Mouse (Mus musculus) heart, adult 9 months (tissue): ENCODE measurements around the gene Kcnj14.

ENCODE experiments used
- DNase-seq, 2 experiments: peaks; one replicate each; pipeline ENCODE4 v3.0.0; 2022; ENCODE audit warnings: low spot score in 2 of 2

Kcnj14 gene

GRCm38 (mm10) chr7:45824598-45824997 is at the start of gene Kcnj14:
Kcnj14 (minus strand) TSS chr7:45824782.
- no peak for DNase-seq

GRCm38 (mm10) chr7:45873061-45873947 is 48.7 kb upstream of the Kcnj14 start:
- DNase-seq = peak; percentile 48 to 60

- peak; percentile 83 to 89 for DNase-seq
Observed at GRCm38 (mm10) chr7:45872624-45873023, 48.0 kb upstream of the Kcnj14 start, which contains the start of gene Kdelr1. Kdelr1 (plus strand) TSS chr7:45872772.

DNA sequence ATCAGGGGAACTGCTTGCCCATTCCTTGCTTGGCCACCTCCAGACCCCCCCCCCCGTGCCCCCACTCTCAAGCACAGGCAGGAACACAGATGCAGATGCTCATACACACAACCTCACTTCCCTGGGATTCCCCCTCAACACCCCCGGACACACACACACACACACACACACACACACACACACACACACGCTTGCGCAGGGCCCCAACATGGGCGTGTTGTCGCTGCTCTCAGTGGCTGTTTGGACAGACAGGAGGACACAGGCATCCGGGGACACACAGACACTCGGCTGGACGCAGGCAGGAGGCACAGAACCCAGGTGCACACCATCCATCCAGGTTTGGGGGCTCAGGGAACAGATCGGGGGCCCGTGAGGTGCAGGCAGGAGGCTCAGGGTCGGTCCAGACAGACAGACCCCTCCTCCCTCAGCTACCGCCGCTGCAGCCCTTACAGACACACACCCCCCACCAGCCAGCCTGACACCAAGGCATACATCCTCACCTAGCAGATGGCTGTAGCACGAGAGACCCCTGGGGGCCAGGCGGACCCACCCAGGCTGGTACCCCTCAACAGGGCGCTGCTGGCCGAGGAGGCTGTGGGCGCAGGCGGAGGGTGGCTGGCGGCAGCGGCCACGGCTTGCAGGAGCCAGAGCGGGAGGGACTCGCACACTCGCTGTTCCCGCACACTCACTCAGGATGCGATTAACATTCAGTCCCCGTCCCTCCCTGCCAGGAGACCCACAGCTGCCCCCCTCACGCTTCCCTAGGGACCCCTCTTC is 45.9 kb upstream of the Kcnj14 start:
- no peak for DNase-seq

- DNase-seq = no peak
Observed at GRCm38 (mm10) chr7:45869787-45870186, 45.2 kb upstream of the Kcnj14 start.

GRCm38 (mm10) chr7:45869107-45869670 is 44.6 kb upstream of the Kcnj14 start:
- DNase-seq = no peak

GRCm38 (mm10) chr7:45867871-45868270 is 43.3 kb upstream of the Kcnj14 start:
- DNase-seq = no peak

- peak; percentile 93 to 96 for DNase-seq
Observed at GRCm38 (mm10) chr7:45865925-45866910, 41.6 kb upstream of the Kcnj14 start.

DNA sequence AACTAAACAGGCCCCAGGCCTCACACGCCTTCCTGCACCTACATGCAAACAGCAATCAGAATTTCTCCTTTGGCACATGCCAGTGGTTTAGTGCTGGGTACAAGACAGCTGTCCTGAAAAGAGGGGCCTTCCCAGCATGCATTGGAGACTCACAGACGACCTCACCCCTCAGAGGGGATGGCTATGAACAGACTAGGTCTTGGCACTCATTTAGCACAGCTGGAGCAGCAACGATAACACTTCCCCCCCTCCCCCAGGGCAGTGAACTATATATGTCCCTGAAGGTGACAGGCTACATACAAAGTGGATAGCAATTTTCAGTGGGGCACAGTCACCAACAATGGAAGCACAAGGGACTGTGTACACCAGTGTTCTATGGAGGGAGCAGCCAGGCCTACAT is 39.9 kb upstream of the Kcnj14 start:
- no peak for DNase-seq

- no peak for DNase-seq
Observed at GRCm38 (mm10) chr7:45862804-45863203, 38.2 kb upstream of the Kcnj14 start.

DNA sequence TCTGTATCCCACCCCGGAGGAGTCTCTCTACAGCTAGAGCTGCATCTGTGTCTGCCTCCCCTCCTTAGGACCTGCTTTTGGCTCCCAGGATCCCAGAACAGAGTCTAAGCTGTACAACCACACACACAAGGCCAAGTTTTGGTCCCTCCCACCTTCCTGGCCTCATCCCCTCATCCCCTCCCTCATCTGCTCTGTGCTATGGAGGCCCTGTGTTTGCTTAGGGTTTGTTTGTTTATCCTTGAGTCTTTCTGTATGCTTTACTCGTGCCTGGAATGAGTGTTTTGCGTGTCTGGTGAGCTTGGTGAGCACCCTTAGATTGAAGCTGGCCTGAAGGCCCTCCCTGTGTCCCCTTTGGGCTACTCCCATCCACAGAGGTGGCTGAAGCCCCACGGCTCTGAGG is 34.4 kb upstream of the Kcnj14 start:
- no peak for DNase-seq

DNA sequence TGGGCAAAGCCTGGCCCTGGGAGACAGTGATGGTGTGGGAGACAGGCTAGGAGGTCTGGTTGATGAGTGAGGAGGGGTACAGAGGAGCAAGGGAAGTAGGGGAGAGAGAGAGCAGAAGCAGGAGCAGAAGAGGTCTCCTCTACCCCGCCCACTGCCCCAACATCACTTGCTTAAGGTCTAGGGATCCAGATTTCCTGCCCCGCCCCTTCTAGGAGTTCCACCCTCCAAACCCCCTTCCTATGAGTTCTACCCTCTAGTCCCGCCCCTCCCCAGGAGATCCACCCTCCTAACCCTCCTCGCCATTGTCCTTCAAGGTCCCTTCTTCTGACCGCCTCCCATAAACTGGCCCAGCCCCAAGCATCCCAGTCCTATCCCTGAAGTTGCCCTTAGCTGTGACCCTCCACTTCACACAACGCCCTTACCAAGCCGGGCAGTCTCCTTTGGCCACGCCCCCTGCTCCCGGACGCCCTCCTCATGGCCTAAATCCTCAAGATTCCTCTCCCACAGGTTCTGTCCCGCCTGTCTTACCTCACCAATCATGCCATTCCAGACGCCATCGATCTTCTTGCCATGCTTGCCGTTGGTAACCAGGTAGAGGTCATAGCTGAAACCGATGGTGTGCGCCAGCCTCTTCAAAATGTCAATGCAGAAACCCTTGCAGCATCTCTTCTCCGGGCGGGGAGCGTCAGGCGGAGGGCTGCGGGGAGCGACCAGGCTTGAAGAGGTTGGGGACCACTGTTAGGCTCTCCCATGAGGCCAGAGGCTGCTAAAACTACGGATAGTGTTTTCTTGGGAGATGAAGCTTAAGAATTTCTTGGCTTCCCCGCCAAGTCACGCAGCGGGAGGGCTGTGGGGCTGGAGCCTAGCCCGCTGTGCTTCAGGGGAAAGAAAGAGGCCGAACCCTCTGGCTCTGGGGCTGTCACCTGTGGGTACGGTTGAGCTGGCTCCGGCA is 32.6 kb upstream of the Kcnj14 start:
- DNase-seq = no peak

- no peak for DNase-seq
Observed at GRCm38 (mm10) chr7:45853089-45853488, 28.5 kb upstream of the Kcnj14 start.

DNA sequence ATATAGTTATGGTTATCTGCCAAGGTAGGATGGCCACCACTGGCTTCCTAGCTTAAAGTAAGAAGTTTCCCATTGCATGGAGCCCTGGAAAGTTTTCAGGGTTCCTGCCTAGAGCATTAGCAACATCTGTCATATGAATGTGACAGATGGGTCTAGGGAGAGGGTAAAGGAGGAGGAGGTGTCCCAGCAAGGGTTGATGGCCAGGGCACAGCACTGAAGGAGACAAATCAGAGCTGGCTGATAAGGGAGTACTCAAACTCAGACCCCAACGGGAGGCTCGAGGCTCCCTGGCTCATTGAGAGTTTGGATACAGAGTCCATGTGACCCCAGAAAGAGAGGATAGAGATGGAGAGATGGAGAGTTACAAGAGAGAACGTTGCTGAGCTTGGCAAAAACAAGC is 26.1 kb upstream of the Kcnj14 start:
- no peak for DNase-seq

DNA sequence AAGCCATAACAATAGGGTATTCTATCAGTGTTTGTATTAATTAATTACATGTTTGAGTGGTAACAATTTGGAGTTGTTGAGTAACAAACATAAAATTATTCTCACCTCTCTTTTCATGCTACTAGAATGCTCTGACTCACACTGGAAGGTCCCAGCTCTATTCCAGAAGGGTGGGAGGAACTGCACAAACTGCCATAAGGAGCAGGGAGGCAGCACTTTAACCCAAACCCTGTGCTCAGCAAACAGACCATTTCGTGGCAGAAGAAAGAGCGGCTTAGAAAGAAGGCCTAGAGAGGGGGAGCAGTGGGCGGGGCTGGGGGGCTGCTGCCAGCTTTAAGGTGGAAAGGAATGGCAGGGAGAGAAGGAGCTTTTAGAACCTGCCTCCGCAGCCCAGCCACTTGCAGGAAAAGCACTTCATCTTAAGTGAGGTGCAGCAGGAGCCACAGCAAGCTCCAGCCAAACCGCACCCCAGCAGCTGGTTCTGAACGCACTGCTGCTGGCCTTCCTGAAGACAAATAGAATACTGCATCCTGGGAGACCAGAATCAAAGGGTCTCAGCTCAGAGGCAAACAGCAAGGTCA is 24.0 kb upstream of the Kcnj14 start:
- no peak for DNase-seq

DNA sequence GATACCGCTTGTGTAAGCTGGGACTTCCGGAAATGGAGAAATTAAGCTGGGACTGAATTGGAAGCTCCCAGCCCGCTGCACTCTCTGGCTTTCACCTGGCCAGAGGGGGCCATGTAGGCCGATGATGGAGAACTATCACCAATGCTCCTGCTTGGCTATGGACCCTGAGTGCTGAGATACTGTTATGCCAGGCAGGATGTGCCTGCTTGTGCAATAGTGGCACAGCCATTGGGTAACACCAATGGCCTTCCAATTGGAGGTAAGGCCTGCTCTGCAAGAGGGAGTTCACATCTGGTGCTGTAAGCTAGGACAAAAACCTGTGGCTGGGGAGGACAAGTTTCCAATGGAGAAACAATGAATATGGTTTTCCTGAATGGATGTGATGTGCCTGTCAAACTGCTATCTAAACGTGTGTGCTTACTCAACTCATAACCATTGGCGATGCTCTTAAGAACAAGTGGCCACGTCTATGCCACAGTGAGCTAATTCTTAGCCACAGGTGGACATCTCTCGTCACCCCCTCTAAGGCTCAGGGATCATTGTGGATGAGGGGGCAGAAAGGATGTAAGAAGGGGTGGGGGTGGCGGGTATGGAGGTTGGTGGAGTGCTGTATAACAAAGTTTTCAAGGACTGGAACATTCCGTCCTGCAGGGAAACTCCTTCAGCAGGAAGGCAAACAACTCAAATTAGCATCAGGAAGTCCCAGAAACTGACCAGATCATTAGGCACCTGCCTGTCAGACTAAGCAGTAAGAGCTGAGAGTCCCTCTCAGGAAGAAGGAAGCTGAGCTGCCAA is 18.6 kb upstream of the Kcnj14 start:
- no peak for DNase-seq

GRCm38 (mm10) chr7:45833924-45834323 is 9.3 kb upstream of the Kcnj14 start:
- DNase-seq = no peak

DNA sequence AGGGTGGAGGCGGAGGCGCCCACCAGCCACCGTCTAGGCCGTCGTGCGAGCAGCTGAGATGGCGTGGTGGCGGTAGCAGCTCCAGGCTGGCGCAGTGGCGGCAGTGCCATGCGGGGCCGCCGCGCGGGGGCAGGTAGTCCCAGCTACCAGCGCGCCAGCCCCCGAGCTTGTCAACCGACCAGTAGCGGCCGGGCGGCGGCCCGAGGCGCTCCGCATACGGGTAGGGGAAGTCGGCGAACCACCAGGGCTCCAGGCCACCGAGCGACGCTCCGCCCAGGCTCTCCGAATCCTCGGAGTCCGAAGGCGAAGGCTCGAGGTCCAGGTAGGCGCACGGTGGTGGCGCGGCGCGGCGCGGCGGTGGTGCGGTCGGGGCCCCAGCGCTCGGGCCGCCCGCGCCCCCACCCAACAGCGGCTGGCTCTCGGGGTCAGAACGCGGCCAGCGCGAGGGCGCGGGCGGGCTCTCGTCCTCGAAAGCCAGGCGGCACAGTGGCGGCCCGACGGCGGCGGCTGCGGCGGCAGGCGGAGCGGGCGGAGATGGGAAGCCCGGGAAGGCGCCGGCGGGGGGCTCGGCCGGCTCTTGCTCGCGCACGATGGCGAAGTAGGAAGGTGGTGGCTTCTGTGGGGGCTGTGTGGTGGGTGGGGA is 8.7 kb upstream of the Kcnj14 start:
- no peak for DNase-seq
